Mouse (Mus musculus) forebrain, postnatal 0 days (tissue): ENCODE measurements at regions not wholly inside any gene's neighbourhood (a gene's known extent, or its start where the extent isn't known, plus 50 kb on each side); places are given as distances from the start of the nearest gene placed in this dataset.

Source experiments
- ATAC-seq: fragments of 200-750 bp; cut with Nextera tagmentation; 2 replicates; pipeline ENCODE4 v1.8.0; 2017; ENCODE audit warnings: mild to moderate bottlenecking, moderate library complexity
- DNase-seq: peaks from one replicate; pipeline ENCODE4 v3.0.0-alpha.2; 2015
- H3K27ac ChIP-seq: fragments of 300-500 bp; sonication (generic); 2 replicates; pipeline ENCODE4 v1.5.1; 2014; ENCODE audit warnings: low read depth, mild to moderate bottlenecking, antibody characterized with exemption, low read length, moderate library complexity, mixed read lengths
- H3K27me3 ChIP-seq: fragments of 300-500 bp; sonication (generic); 2 replicates; pipeline ENCODE4 v1.6.1; 2014; ENCODE audit warnings: mild to moderate bottlenecking, low read length, mixed read lengths; ENCODE audit not compliant: insufficient read depth
- H3K36me3 ChIP-seq: fragments of 300-500 bp; sonication (generic); 2 replicates; pipeline ENCODE4 v1.6.1; 2014; ENCODE audit warnings: mild to moderate bottlenecking, moderate library complexity; ENCODE audit not compliant: insufficient read depth
- H3K4me1 ChIP-seq: fragments of 300-500 bp; sonication (generic); 2 replicates; pipeline ENCODE4 v1.6.1; 2014; ENCODE audit warnings: antibody characterized with exemption; ENCODE audit not compliant: insufficient read depth
- H3K4me2 ChIP-seq: fragments of 300-500 bp; sonication (generic); 2 replicates; pipeline ENCODE4 v1.6.1; 2014; ENCODE audit warnings: low read depth, mild to moderate bottlenecking, moderate library complexity
- H3K4me3 ChIP-seq: fragments of 300-500 bp; sonication (generic); 2 replicates; pipeline ENCODE4 v1.5.1; 2014; ENCODE audit warnings: low read depth, low read length, mixed read lengths
- H3K9ac ChIP-seq: fragments of 300-500 bp; sonication (generic); 2 replicates; pipeline ENCODE4 v1.6.1; 2014; ENCODE audit warnings: mild to moderate bottlenecking
- H3K9me3 ChIP-seq: fragments of 300-500 bp; sonication (generic); 2 replicates; pipeline ENCODE4 v1.6.1; 2016; ENCODE audit warnings: low read length
- CTCF ChIP-seq: sonication (generic); IDR thresholded peaks from 2 replicates; pipeline ENCODE4 v1.5.1; 2016; ENCODE audit warnings: antibody characterized with exemption, control low read depth, low read depth
- WGBS: fragments of 180-500 bp; shearing (Covaris S2); extraction: QIAGEN DNeasy Blood & Tissue Kit; methylation state at CpG from one replicate; pipeline ENCODE4 v1.1.7; 2014; 5-methylcytosine and 5-hydroxymethylcytosine counted together

GRCm38 (mm10) chr6:93497824-93498223 is 554.5 kb upstream of the Adamts9 start:
- ATAC-seq (no peak), DNase-seq (no peak)
- WGBS, result 76% methylated on average over 4 of the region's 4 CpGs
- Histone ChIP-seq H3K9me3 (no peaks in the 10 kb centered on the region), H3K4me2 (no peak overlapping the region), H3K36me3 (no peaks in the 10 kb centered on the region), H3K4me1 (no peaks in the 10 kb centered on the region), H3K27ac (no peak overlapping the region), H3K9ac (no peak overlapping the region), H3K4me3 (no peak overlapping the region), H3K27me3 (no peaks in the 10 kb centered on the region)
- no peak for TF ChIP-seq CTCF

DNA sequence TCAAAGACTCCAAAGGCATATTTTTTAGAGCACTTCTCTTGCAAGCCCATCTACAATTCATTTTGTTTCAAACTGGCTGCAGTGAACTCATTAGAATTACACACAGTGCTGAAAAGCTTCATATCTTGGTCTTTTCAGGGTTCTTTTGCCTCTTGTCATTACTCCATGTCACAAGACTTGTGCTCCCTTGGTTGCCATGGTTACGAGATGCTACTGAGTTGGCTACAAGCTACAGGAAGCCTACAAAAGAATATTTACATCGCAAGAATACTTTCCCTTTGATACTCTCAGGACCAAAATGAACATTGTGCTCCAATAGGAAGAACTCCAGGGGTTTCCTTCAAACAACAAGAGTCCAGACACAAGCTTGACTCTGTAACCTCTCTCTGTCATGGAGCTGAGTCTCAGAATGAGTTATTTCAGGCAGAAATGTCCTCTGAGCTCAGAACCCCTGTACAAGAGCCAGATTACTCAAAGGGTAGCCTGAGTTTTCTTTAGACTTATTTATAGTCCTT is 545.2 kb upstream of the Adamts9 start:
- Histone ChIP-seq H3K4me1 (peaks cover 8% of the 10 kb centered on the region), H3K4me3 (no peak overlapping the region), H3K4me2 (no peak overlapping the region), H3K9me3 (no peaks in the 10 kb centered on the region), H3K36me3 (no peaks in the 10 kb centered on the region), H3K27me3 (no peaks in the 10 kb centered on the region), H3K27ac (no peak overlapping the region), H3K9ac (no peak overlapping the region)
- WGBS, result 61% methylated on average over 2 of the region's 2 CpGs
- DNase-seq, result peak; percentile 71
- no peak for TF ChIP-seq CTCF
- ATAC-seq, result no peak; the same call in 1 of the 2 replicates

- Histone ChIP-seq H3K4me2 (no peak overlapping the region), H3K9ac (no peak overlapping the region), H3K27me3 (no peaks in the 10 kb centered on the region), H3K4me1 (no peaks in the 10 kb centered on the region), H3K27ac (no peak overlapping the region), H3K9me3 (no peaks in the 10 kb centered on the region), H3K4me3 (no peak overlapping the region), H3K36me3 (no peaks in the 10 kb centered on the region)
- ATAC-seq (no peak), DNase-seq (no peak)
- 77% methylated on average over 2 of the region's 2 CpGs for WGBS
- TF ChIP-seq CTCF, result no peak
Measured at GRCm38 (mm10) chr6:93478521-93478920, 535.2 kb upstream of the Adamts9 start.

GRCm38 (mm10) chr6:93474981-93475380 is 531.7 kb upstream of the Adamts9 start:
- no peaks in the 10 kb centered on the region for H3K9me3 ChIP-seq

DNA sequence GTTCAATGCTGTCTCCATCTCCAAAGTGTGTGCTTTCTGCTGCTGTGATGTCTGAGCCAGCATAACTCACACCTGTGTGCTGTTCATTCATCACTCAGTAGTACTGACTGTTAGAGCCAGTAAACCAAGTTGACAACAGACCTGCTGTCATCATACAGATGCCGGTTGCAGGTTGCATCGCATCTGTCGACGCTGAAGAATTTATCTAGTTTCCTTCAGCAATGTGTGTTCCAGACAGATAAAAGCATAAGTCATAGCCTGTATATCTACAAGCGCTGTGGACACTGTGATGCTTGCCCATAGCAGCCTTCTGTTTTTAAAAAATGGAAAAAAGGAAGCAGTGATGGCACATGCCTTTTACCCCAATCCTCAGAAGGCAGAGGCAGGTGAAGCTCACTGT is 524.6 kb upstream of the Adamts9 start:
- no peak for ATAC-seq
- no peak for TF ChIP-seq CTCF

More at GRCm38 (mm10) chr6:93474981-93475380, 531.7 kb upstream of the Adamts9 start:
- no peak for TF ChIP-seq CTCF
- Histone ChIP-seq H3K4me2 (no peak overlapping the region), H3K27ac (no peak overlapping the region), H3K9ac (no peak overlapping the region), H3K4me3 (no peak overlapping the region), H3K27me3 (no peaks in the 10 kb centered on the region), H3K36me3 (no peaks in the 10 kb centered on the region), H3K4me1 (no peaks in the 10 kb centered on the region)
- DNase-seq (no peak), ATAC-seq (no peak)
- WGBS, result 23% methylated on average over 1 of the region's 1 CpGs

DNA sequence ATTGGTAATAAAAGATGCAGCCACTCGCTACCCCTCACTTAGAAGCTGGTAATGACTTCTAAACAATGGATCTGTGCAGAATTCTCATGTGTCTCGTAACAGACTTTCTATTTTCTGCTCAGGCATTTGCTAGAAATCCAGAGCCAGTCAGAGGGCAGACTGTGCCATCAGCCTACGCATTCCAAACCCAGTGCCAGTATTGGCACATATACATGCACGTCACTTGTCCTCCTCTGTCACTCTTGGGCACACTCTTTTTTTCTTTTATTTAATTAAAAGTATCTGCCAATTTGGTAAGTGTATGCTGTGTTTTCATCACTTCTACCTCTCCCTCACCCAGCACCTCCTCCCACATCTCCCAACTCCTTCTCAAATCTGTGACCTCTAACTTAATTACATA is 519.6 kb upstream of the Adamts9 start:
- Histone ChIP-seq H3K4me1 (no peaks in the 10 kb centered on the region), H3K4me2 (no peak overlapping the region), H3K4me3 (no peak overlapping the region), H3K27ac (no peak overlapping the region), H3K27me3 (no peaks in the 10 kb centered on the region), H3K36me3 (no peaks in the 10 kb centered on the region), H3K9me3 (no peaks in the 10 kb centered on the region), H3K9ac (no peak overlapping the region)
- peak; percentile 11 for DNase-seq
- WGBS, result 53% methylated on average over 4 of the region's 4 CpGs
- no peak for TF ChIP-seq CTCF
- ATAC-seq, result peak; percentile 54; the same call in 1 of the 2 replicates

More for the DNA sequence above, 524.6 kb upstream of the Adamts9 start:
- Histone ChIP-seq H3K9ac (no peak overlapping the region), H3K9me3 (no peaks in the 10 kb centered on the region), H3K4me3 (no peak overlapping the region), H3K27me3 (no peaks in the 10 kb centered on the region), H3K4me1 (no peaks in the 10 kb centered on the region), H3K36me3 (no peaks in the 10 kb centered on the region), H3K27ac (no peak overlapping the region), H3K4me2 (no peak overlapping the region)
- DNase-seq, result no peak
- WGBS, result 96% methylated on average over 5 of the region's 5 CpGs

DNA sequence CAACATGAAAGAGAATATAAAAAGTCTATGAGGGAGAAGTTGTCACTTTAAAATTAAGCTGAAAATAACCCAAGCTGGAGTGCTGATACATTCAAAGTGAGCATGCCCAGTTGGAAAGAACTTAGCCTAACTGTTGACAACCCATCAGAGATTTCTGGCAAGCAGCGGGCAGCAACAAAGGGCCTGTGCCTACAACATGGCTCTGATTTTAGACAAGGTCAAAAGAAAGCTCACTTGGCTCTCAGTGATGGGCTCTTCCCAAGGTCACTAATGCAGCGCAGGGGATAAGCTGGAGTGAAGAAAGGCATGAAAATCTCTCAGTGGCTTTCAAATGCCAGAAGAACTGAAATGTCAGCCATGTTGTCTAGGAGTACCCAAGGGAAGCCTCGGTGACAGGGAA is 518.1 kb upstream of the Adamts9 start:
- H3K4me3 ChIP-seq, result no peak overlapping the region
- no peak overlapping the region for H3K4me2 ChIP-seq
- no peak for TF ChIP-seq CTCF
- no peaks in the 10 kb centered on the region for H3K9me3 ChIP-seq
- no peaks in the 10 kb centered on the region; the same call in 1 of the 2 replicates for H3K4me1 ChIP-seq
- no peak for DNase-seq
- no peaks in the 10 kb centered on the region for H3K36me3 ChIP-seq
- WGBS, result 81% methylated on average over 3 of the region's 3 CpGs
- H3K9ac ChIP-seq, result no peak overlapping the region
- ATAC-seq, result no peak
- no peaks in the 10 kb centered on the region for H3K27me3 ChIP-seq
- no peak overlapping the region for H3K27ac ChIP-seq
